Mouse (Mus musculus) embryonic facial prominence, embryonic 14.5 days (tissue): ENCODE results near the gene Gm11541. TPM values are rescaled to one million over a fixed set of nuclear protein-coding genes. Genes with fewer than 3 reads are reported as not detected.

Experiments used
- ATAC-seq: fragments of 200-750 bp; cut with Nextera tagmentation; 2 replicates; pipeline ENCODE4 v1.8.0; 2017; ENCODE audit warnings: low read depth, moderate number of reproducible peaks, moderate TSS enrichment
- DNase-seq: peaks from one replicate; pipeline ENCODE4 v3.0.0-alpha.2; 2015; ENCODE audit warnings: low spot score
- H3K27ac ChIP-seq: fragments of 300-500 bp; sonication (generic); replicated peaks from 2 replicates; pipeline ENCODE4 v1.5.1; 2014; ENCODE audit warnings: low read depth, mild to moderate bottlenecking, low read length, moderate library complexity
- H3K27me3 ChIP-seq: fragments of 300-500 bp; sonication (generic); replicated peaks from 2 replicates; pipeline ENCODE4 v1.6.1; 2014; ENCODE audit warnings: low read length; ENCODE audit not compliant: control insufficient read depth, insufficient read depth
- H3K36me3 ChIP-seq: fragments of 300-500 bp; sonication (generic); 2 replicates; pipeline ENCODE4 v1.6.1; 2014; ENCODE audit warnings: low read length, mixed read lengths; ENCODE audit not compliant: control insufficient read depth, insufficient read depth
- H3K4me1 ChIP-seq: fragments of 300-500 bp; sonication (generic); 2 replicates; pipeline ENCODE4 v1.6.1; 2014; ENCODE audit warnings: antibody characterized with exemption, low read length; ENCODE audit not compliant: control insufficient read depth, insufficient read depth
- H3K4me2 ChIP-seq: fragments of 300-500 bp; sonication (generic); 2 replicates; pipeline ENCODE4 v1.6.1; 2014; ENCODE audit warnings: low read depth, mild to moderate bottlenecking, low read length, moderate library complexity, mixed read lengths
- H3K4me3 ChIP-seq: fragments of 300-500 bp; sonication (generic); 2 replicates; pipeline ENCODE4 v1.5.1; 2014; ENCODE audit warnings: low read depth, mild to moderate bottlenecking, low read length
- H3K9ac ChIP-seq: fragments of 300-500 bp; sonication (generic); 2 replicates; pipeline ENCODE4 v1.6.1; 2014; ENCODE audit warnings: low read depth, mild to moderate bottlenecking, low read length, moderate library complexity, mixed read lengths
- H3K9me3 ChIP-seq: fragments of 300-500 bp; sonication (generic); 2 replicates; pipeline ENCODE4 v1.6.1; 2016; ENCODE audit warnings: low read length; ENCODE audit not compliant: control insufficient read depth
- WGBS: fragments of 180-500 bp; shearing (Covaris S2); extraction: QIAGEN DNeasy Blood & Tissue Kit; methylation state at CpG from one replicate; pipeline ENCODE4 v1.1.7; 2014; 5-methylcytosine and 5-hydroxymethylcytosine counted together
- polyA plus RNA-seq: library from polyadenylated mRNA; unstranded; fragments of >200 nt; fragmentation: Nextera tagmentation; extraction: Ambion mirVana; gene quantifications from 2 replicates; pipeline ENCODE4 v1.2.1, GENCODE M21; 2014

The Gm11541 gene
- polyA plus RNA-seq, 1 experiment from 2014 or later: 0.85 TPM

DNA sequence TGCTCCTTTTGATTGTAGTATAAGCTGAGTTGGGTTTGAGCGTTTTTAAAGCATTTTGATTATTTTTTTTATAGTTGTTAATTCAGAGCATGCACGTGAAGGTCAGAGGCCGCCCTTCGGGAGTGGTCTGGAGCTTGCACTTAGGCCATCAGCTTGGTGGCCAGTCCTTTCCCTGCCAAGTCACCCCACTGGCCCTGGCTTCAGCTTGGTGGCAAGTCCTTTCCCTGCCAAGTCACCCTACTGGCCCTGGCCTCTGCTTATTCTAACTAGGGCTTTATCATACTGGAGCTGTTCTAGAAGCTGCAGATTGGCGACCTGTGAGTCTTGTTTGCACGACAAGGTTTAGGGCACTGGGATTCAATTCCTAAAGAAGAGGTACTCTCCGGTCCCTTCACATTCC lies 21.9 kb downstream of the Gm11541 start:
- DNase-seq (no peak), ATAC-seq (no peak)
- no peaks in the 10 kb centered on the region for H3K27me3 ChIP-seq
- H3K4me2 ChIP-seq: no peak overlapping the region
- 0 out of 2 replicates have a peak, but pooled peaks cover 3% of the 10 kb centered on the region for H3K9me3 ChIP-seq
- H3K27ac ChIP-seq: no peak overlapping the region
- peaks cover 10% of the 10 kb centered on the region; the same call in 1 of the 2 replicates for H3K4me1 ChIP-seq
- no peaks in the 10 kb centered on the region for H3K36me3 ChIP-seq
- no peak overlapping the region for H3K4me3 ChIP-seq
- 75% methylated on average over 7 of the region's 7 CpGs for WGBS
- H3K9ac ChIP-seq: no peak overlapping the region

DNA sequence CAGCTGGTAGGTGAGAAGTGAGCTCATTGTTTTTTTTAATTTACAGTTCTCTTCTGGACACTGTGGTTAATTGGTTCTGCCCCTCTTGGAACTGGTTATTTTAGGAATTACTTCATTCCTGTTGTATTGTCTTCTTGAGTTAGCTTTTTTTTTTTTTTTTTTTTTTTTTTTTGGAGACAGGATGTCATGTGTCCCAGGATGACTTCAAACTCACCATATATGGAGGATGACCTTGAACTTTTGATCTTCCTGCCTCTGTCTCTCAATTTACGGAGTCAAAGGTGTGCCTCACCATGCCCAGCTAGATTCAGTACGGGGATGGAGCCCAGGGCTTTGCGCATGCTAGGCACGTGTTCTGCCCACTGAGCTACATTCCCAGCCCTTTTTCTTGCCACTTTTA lies 22.7 kb downstream of the Gm11541 start:
- Histone ChIP-seq H3K36me3 (no peaks in the 10 kb centered on the region), H3K4me2 (no peak overlapping the region), H3K4me1 (peaks cover 10% of the 10 kb centered on the region; the same call in 1 of the 2 replicates), H3K27ac (no peak overlapping the region), H3K9me3 (0 out of 2 replicates have a peak, but pooled peaks cover 3% of the 10 kb centered on the region), H3K27me3 (no peaks in the 10 kb centered on the region), H3K4me3 (no peak overlapping the region), H3K9ac (no peak overlapping the region)
- ATAC-seq (no peak), DNase-seq (peak; percentile 11)
- WGBS: 80% methylated on average over 4 of the region's 4 CpGs

DNA sequence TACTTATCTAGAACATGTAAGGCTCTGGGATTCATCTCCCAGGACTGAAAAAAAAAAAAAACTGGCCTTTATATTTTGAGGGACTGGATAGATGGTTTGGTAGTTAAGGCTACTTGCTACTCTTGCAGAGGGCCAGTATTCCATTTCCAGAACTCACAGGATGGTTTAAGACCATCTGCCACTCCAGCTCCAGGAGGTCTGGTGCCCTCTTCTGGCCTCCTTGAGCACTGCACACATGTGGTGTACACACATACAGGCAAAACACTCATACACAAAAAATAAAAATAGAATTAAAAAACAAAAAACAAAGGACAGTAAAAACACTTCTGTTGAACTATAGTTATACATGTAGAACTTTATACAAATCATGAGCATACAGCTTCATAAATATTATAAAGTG lies 23.7 kb downstream of the Gm11541 start:
- no peaks in the 10 kb centered on the region for H3K36me3 ChIP-seq
- no peak overlapping the region for H3K4me3 ChIP-seq
- ATAC-seq (no peak), DNase-seq (no peak)
- no peaks in the 10 kb centered on the region for H3K27me3 ChIP-seq
- no peak overlapping the region for H3K4me2 ChIP-seq
- H3K9me3 ChIP-seq: 0 out of 2 replicates have a peak, but pooled peaks cover 3% of the 10 kb centered on the region
- H3K9ac ChIP-seq: no peak overlapping the region
- peaks cover 18% of the 10 kb centered on the region for H3K4me1 ChIP-seq
- H3K27ac ChIP-seq: no peak overlapping the region

DNA sequence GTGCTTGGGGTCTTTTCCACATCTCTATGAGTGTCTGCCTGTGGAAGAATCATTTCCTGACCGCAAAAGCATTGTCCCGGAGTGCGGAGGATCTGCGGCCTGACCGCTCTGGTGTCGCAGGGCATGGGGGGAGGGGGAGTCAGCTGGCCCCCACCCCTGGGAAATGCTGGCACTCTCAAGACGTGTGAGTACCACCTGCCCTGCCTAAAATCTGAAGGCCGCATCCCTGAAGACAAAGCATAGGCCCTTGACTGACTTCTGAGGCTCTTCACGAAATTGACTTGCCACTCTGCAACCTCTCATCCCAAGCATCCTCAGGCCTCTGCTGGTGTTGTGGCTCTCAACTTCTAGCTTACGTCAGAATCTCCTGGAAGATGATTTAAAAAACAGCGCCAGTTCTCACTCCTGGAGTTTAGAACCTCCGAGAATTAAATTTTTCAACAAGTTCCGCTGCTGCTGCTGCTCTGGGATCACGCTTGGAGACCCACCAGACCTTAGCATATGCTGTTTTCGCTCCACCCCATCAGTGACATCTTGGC lies 26.6 kb downstream of the Gm11541 start:
- Histone ChIP-seq H3K36me3 (no peaks in the 10 kb centered on the region), H3K4me3 (peak overlapping the region; percentile 98), H3K9me3 (0 out of 2 replicates have a peak, but pooled peaks cover 3% of the 10 kb centered on the region), H3K4me1 (peaks cover 28% of the 10 kb centered on the region), H3K9ac (peak overlapping the region; percentile 95), H3K27me3 (no peaks in the 10 kb centered on the region), H3K27ac (peak overlapping the region; percentile 71), H3K4me2 (peak overlapping the region; percentile 91)
- 18% methylated on average over 15 of the region's 15 CpGs for WGBS
- ATAC-seq: no peak
- peak; percentile 30 for DNase-seq

DNA sequence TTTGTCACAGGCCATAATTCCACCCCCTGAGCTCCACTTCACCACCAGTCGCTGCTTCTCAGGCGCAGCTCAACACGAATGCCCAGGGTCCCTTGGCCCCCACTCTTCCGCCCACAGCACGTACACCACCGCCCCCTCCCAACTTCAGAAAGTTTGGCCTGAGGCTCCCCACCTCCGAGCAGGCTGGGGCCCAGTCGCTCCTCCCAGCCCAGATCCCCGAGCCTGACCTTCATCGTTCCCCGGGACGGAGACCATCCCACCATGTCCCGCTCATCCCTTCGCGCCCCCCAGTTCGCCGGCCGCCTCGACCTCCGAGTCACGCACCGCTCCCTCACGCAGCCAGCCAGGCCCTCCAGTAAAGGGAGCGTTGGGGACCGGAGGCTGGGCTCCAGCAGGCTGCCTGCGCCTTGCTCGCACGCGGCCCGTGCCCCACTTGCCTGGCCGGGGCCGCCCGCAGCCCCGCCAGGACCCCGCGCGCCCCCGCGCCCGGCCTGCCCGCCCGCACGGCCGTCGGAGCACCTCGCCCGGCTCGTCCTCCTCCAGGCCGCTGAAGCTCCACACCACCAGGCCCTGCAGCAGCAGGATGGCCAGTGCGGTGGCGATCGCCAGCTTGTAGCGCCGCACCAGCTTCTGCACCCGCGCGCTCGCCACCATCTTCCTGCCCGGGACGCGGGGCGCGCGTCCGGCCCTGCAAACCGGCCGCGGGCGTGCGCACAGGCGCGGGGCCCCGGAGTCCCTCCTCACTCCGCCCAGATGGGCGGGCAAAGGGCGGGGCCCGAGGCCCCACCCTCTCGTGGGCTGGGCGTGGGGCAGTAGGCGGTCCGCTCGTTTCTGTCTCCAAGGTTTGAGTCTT lies 27.3 kb downstream of the Gm11541 start, which contains the start of gene Xylt2:
TSS of gene Xylt2 (minus strand) at position 762 of the 853 bp plus-strand sequence.
- ATAC-seq (peak; percentile 96), DNase-seq (peak; percentile 96)
- H3K4me3 ChIP-seq: peak within 1 kb of the TSS; percentile 98
- WGBS: under 1% methylated on average over 29 of the region's 82 CpGs
- H3K4me1 ChIP-seq: peaks cover 28% of the 10 kb centered on the region
- no peaks in the 10 kb centered on the region for H3K36me3 ChIP-seq
- peak within 1 kb of the TSS; percentile 95 for H3K9ac ChIP-seq
- H3K27me3 ChIP-seq: no peaks in the 10 kb centered on the region
- H3K9me3 ChIP-seq: 0 out of 2 replicates have a peak, but pooled peaks cover 3% of the 10 kb centered on the region
- peak within 1 kb of the TSS; percentile 91 for H3K4me2 ChIP-seq
- peak within 1 kb of the TSS; percentile 90 for H3K27ac ChIP-seq

DNA sequence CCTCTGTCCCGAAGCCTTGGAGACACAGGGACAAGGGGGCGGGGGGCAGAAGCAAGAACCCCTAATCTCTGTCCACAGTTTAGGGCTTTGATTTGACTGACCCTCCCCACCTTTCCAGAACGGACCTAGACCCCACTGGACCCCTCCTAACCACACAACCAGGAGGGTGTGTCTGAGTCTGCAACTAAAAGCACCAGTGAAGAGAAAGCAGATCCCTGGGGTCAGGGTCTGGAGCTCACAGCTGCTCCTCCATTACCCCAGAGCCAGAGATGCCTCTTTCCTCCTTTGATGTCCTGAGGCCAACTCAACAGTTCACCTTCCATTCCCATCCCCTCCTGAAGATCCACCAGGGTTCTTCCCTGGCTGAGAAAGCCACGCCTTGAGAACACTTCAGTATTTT lies 28.0 kb downstream of the Gm11541 start:
- Histone ChIP-seq H3K4me1 (peaks cover 28% of the 10 kb centered on the region), H3K27ac (no peak overlapping the region), H3K9ac (peak overlapping the region; percentile 95), H3K4me3 (peak overlapping the region; percentile 98), H3K36me3 (no peaks in the 10 kb centered on the region), H3K27me3 (no peaks in the 10 kb centered on the region), H3K9me3 (0 out of 2 replicates have a peak, but pooled peaks cover 3% of the 10 kb centered on the region), H3K4me2 (peak overlapping the region; percentile 91)
- 39% methylated on average over 4 of the region's 4 CpGs for WGBS
- no peak for ATAC-seq
- peak; percentile 11 for DNase-seq

DNA sequence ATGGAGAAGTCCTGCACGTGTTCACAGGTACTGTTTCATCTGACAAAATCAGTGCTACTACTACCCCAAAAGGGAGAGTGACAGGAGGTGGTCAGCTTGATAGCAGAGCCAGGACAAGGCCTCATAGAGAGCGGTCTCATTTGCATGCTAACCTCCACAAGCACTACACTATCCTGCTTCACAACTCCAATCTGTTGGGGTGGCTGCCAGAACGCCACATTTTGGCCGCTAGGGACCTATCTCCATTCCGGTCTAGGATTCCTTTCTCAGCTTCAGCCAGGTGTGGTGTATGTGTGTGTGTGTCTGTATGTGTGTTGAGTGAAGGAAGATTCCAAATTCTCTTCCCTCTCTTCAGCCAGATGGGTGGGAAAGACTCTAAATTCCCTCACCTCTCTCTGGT lies 28.9 kb downstream of the Gm11541 start:
- 0 out of 2 replicates have a peak, but pooled peaks cover under 1% of the 10 kb centered on the region for H3K9me3 ChIP-seq
- peaks cover 28% of the 10 kb centered on the region for H3K4me1 ChIP-seq
- peak overlapping the region; percentile 91; the same call in 1 of the 2 replicates for H3K4me2 ChIP-seq
- no peak for ATAC-seq
- WGBS: 74% methylated on average over 5 of the region's 5 CpGs
- no peak for DNase-seq
- H3K27ac ChIP-seq: no peak overlapping the region
- H3K36me3 ChIP-seq: peaks cover 6% of the 10 kb centered on the region
- H3K27me3 ChIP-seq: no peaks in the 10 kb centered on the region
- no peak overlapping the region for H3K4me3 ChIP-seq
- peak overlapping the region; percentile 37; the same call in 1 of the 2 replicates for H3K9ac ChIP-seq

DNA sequence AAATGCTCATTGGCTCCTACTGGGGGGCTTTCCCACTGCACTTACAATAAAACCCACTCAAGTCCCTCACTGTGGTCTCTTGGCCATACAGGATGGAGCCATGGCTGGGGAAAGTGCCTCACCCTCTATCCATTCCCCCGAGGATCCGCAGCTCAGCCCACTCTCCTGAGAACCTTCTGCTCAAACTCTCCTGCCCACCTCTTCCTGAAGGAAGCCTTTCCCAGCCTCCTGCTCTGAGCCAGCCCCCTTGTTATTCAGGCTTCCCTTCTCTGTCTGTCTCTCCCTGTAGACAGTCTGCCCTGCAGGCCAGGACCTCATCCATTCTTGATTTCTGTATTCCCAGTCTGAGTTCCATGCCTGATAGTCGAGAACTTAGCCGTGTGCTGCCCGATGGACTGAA lies 29.3 kb downstream of the Gm11541 start:
- no peak for DNase-seq
- Histone ChIP-seq H3K4me2 (peak overlapping the region; percentile 91; the same call in 1 of the 2 replicates), H3K36me3 (peaks cover 10% of the 10 kb centered on the region), H3K27me3 (no peaks in the 10 kb centered on the region), H3K27ac (no peak overlapping the region), H3K4me1 (peaks cover 28% of the 10 kb centered on the region), H3K4me3 (no peak overlapping the region), H3K9ac (no peak overlapping the region), H3K9me3 (no peaks in the 10 kb centered on the region)
- ATAC-seq: no peak
- WGBS: 71% methylated on average over 5 of the region's 5 CpGs
